8 mouse cellular contexts compared by ENCODE assay signal in the genomic region with DNA sequence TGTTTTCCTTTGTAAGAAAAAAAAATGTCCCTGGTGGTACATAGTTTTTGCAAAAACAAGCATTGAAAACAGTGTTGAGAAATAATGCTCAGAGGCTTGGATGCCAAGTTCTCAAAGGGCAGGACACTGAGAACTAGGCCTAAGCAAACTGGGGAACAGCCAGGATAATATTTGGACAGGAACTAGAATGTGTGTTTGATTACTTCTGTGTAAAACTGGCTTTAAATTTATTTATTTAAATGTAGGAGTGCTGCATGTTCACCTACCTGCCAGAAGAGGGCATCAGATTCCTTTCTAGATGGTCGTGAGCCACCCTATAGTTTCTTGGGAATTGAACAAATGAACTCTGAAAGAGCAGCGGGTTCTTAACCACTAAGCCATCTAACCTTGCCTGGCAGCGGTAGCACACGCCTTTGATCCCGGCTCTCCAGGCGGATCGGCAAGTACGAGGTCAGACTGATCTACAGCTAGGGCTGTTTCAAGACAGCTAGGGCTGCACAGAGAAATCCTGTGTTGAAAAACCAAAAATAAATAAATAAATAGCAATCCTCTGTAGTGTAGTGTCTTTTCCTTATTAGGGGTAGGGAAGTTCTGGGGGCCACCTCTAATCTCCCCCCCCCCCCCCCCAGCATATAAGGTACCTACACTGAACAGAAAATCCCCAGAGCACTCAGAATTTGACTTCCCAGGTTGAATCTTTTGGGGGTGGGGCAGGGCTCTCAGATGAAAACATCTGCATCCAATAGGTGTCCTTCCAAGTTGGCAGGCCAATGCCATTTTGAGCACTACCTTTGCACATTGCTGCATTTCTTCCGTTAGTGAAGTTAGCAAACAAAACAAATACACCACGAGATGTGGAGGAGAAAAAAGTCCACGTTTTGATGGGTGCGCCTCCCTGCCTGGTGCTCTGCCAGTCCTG. TPM values are rescaled to one million over a fixed set of nuclear protein-coding genes. Genes with fewer than 3 reads are reported as not detected.
DNase-seq lines count a peak whose midpoint lies in the region; ATAC-seq and TF ChIP-seq lines count a peak whose summit lies in the region.

A gene (plus strand): TSS at position 776 of the 919 bp plus-strand sequence.

- H3K36me3 ChIP-seq in forebrain, postnatal 0 days (ENCODE audit: insufficient read depth) = no peaks in the 10 kb centered on the region
- no peaks in the 10 kb centered on the region for H3K36me3 ChIP-seq in hindbrain, embryonic 10.5 days
- H3K36me3 ChIP-seq in lung, embryonic 15.5 days = no peaks in the 10 kb centered on the region

- TF ChIP-seq CTCF in cerebellum, adult 2 months (IDR thresholded peaks at IDR 0.05; ENCODE audit: borderline replicate concordance, insufficient read depth, low read depth, low read length) = peak; percentile 60
- TF ChIP-seq CTCF in forebrain, postnatal 0 days (IDR thresholded peaks at IDR 0.05; ENCODE audit: low read depth) = peak; percentile 78

- DNase-seq in frontal cortex, postnatal 14 days (ENCODE audit: low spot score in 2 of 2) = no peak
- DNase-seq in cerebellum, adult 2 months = peak; percentile 46 to 61
- DNase-seq in forebrain, postnatal 0 days = peak; percentile 79
- peak; percentile 57 for DNase-seq in hindbrain, embryonic 10.5 days (ENCODE audit: low spot score)
- DNase-seq in layer of hippocampus, adult 8-10 months (ENCODE audit: low spot score in 2 of 2) = peak; percentile 7 to 25
- peak; percentile 41 for DNase-seq in retina, adult 2 months (ENCODE audit: low read depth, low spot score)

- peak within 1 kb of the TSS; percentile 82 for H3K4me2 ChIP-seq in forebrain, postnatal 0 days (ENCODE audit: low read depth)
- peak within 1 kb of the TSS; percentile 79 for H3K4me2 ChIP-seq in lung, embryonic 15.5 days

- peak within 1 kb of the TSS; percentile 79 for H3K9ac ChIP-seq in forebrain, postnatal 0 days
- peak within 1 kb of the TSS; percentile 95 for H3K9ac ChIP-seq in lung, embryonic 15.5 days

- H3K27me3 ChIP-seq in cerebellum, adult 2 months (ENCODE audit: control insufficient read depth, insufficient read depth, low read length) = no peaks in the 10 kb centered on the region
- H3K27me3 ChIP-seq in forebrain, postnatal 0 days (ENCODE audit: insufficient read depth, low read length) = no peaks in the 10 kb centered on the region
- H3K27me3 ChIP-seq in hindbrain, embryonic 10.5 days (ENCODE audit: insufficient read depth, poor library complexity, severe bottlenecking) = no peaks in the 10 kb centered on the region
- H3K27me3 ChIP-seq in lung, embryonic 15.5 days = no peaks in the 10 kb centered on the region

- under 1% methylated on average over 12 of the region's 12 CpGs for WGBS in cerebellum, adult 2 months
- WGBS in forebrain, postnatal 0 days = 2% methylated on average over 12 of the region's 12 CpGs
- under 1% methylated on average over 12 of the region's 12 CpGs for WGBS in hindbrain, embryonic 10.5 days
- WGBS in lung, embryonic 15.5 days = 0% methylated on average over 12 of the region's 12 CpGs

- TF ChIP-seq POLR2A in cerebellum, adult 2 months (IDR thresholded peaks at IDR 0.05; ENCODE audit: borderline replicate concordance, insufficient read depth, low read length) = no peak

- H3K4me1 ChIP-seq in cerebellum, adult 2 months (ENCODE audit: control insufficient read depth, insufficient read depth, low read length) = no peaks in the 10 kb centered on the region
- no peaks in the 10 kb centered on the region for H3K4me1 ChIP-seq in forebrain, postnatal 0 days (ENCODE audit: insufficient read depth)
- peaks cover 6% of the 10 kb centered on the region for H3K4me1 ChIP-seq in hindbrain, embryonic 10.5 days (replicated peaks)
- H3K4me1 ChIP-seq in lung, embryonic 15.5 days = peaks cover 4% of the 10 kb centered on the region; the same call in 1 of the 2 replicates

- no peaks in the 10 kb centered on the region for H3K9me3 ChIP-seq in forebrain, postnatal 0 days (ENCODE audit: low read length)
- no peaks in the 10 kb centered on the region for H3K9me3 ChIP-seq in hindbrain, embryonic 10.5 days
- no peaks in the 10 kb centered on the region for H3K9me3 ChIP-seq in lung, embryonic 15.5 days

- H3K4me3 ChIP-seq in cerebellum, adult 2 months (replicated peaks; ENCODE audit: insufficient read depth, low read depth, low read length) = peak within 1 kb of the TSS; percentile 94
- peak within 1 kb of the TSS; percentile 57 for H3K4me3 ChIP-seq in forebrain, postnatal 0 days (ENCODE audit: low read depth, low read length)
- H3K4me3 ChIP-seq in hindbrain, embryonic 10.5 days = peak within 1 kb of the TSS; percentile 84
- H3K4me3 ChIP-seq in lung, embryonic 15.5 days = peak within 1 kb of the TSS; percentile 87

- peak within 1 kb of the TSS; percentile 81 for H3K27ac ChIP-seq in cerebellum, adult 2 months (ENCODE audit: insufficient read depth, low read length)
- peak within 1 kb of the TSS; percentile 78 for H3K27ac ChIP-seq in forebrain, postnatal 0 days (ENCODE audit: low read depth, low read length)
- peak within 1 kb of the TSS; percentile 96 for H3K27ac ChIP-seq in hindbrain, embryonic 10.5 days
- peak within 1 kb of the TSS; percentile 97 for H3K27ac ChIP-seq in lung, embryonic 15.5 days

- ATAC-seq in frontal cortex, adult (ENCODE audit: low TSS enrichment) = peak; percentile 64
- ATAC-seq in forebrain, postnatal 0 days = peak; percentile 74
- peak; percentile 60 for ATAC-seq in lung, embryonic 15.5 days (ENCODE audit: borderline replicate concordance, extremely low read depth, low FRiP score, low TSS enrichment)

RNA-seq across cellular contexts. Expression of the gene that starts here (rescaled TPM):
- polyA plus RNA-seq in cerebellum, adult 2 months (2012; rRNA removed) = 6.7 and 9.0 TPM in 2 replicates
- 6.0 and 6.2 TPM in 2 replicates for total RNA-seq in forebrain, postnatal 0 days (2014; rRNA removed)
- 3.9 and 5.6 TPM in 2 replicates for polyA plus RNA-seq in forebrain, postnatal 0 days (2015; fragmentation: Nextera tagmentation; extraction: Ambion mirVana)
- 3.8 and 4.2 TPM in 2 replicates for polyA plus RNA-seq in hindbrain, embryonic 10.5 days (2016; fragmentation: Nextera tagmentation; extraction: Ambion mirVana)
- 10 to 100 TPM; 14.1 to 19.7 (median 17.3) TPM for total RNA-seq in layer of hippocampus, adult 8-10 months (2022)
- polyA plus RNA-seq in lung, embryonic 15.5 days (2015; fragmentation: Nextera tagmentation; extraction: Ambion mirVana) = 27.0 and 33.5 TPM in 2 replicates

Comparison
In these comparisons a context has a peak if more than half of its experiments do, and no peak if none do; other contexts are left out.
1. DNase-seq: peak in cerebellum, adult 2 months (2 of 2), forebrain, postnatal 0 days (single experiment), hindbrain, embryonic 10.5 days (single experiment), layer of hippocampus, adult 8-10 months (2 of 2) and retina, adult 2 months (single experiment); none in frontal cortex, postnatal 14 days (0 of 2).
2. Peak in every context shown above with its lines, with median percentiles within 50 percentile points of each other: ATAC-seq, H3K27ac ChIP-seq and H3K4me3 ChIP-seq.